Mouse (Mus musculus): ENCODE results near the gene Gas6.
A peak's percentile ranks its signal among the peaks of the same experiment; 100 is the strongest.

Gene Gas6

GRCm38 (mm10) chr8:13459431-13459830 is 34.9 kb downstream of the Gas6 start:
- no peak for DNase-seq

GRCm38 (mm10) chr8:13455295-13455694 is 39.0 kb downstream of the Gas6 start:
- DNase-seq = peak; percentile 39

- no peak for DNase-seq
These were observed 39.8 kb downstream of the Gas6 start for GRCm38 (mm10) chr8:13454341-13455113.

- DNase-seq = no peak
These were observed 42.5 kb downstream of the Gas6 start for GRCm38 (mm10) chr8:13451747-13452277.

GRCm38 (mm10) chr8:13448145-13448544 is 46.1 kb downstream of the Gas6 start:
- peak; percentile 33 for DNase-seq

- DNase-seq = no peak
These were observed 47.8 kb downstream of the Gas6 start for GRCm38 (mm10) chr8:13446456-13446855.

- DNase-seq = no peak
These were observed 52.1 kb downstream of the Gas6 start for GRCm38 (mm10) chr8:13442152-13442551.

- DNase-seq = no peak
These were observed 56.8 kb downstream of the Gas6 start for GRCm38 (mm10) chr8:13437531-13437930.

- DNase-seq = no peak
These were observed 58.2 kb downstream of the Gas6 start for GRCm38 (mm10) chr8:13436052-13436451.

GRCm38 (mm10) chr8:13434889-13435288 is 59.4 kb downstream of the Gas6 start, which contains the start of gene Tmem255b:
Gene Tmem255b, plus strand, starts transcription at chr8:13435189.
- no peak for DNase-seq

GRCm38 (mm10) chr8:13433130-13433529 is 61.2 kb downstream of the Gas6 start:
- no peak for DNase-seq

- DNase-seq = no peak
These were observed 63.4 kb downstream of the Gas6 start for GRCm38 (mm10) chr8:13430866-13431265.

GRCm38 (mm10) chr8:13430412-13430811 is 63.9 kb downstream of the Gas6 start:
- DNase-seq = no peak

- no peak for DNase-seq
These were observed 66.1 kb downstream of the Gas6 start for GRCm38 (mm10) chr8:13428156-13428555.

GRCm38 (mm10) chr8:13427351-13427750 is 66.9 kb downstream of the Gas6 start:
- DNase-seq = no peak

- no peak for DNase-seq
These were observed 73.3 kb downstream of the Gas6 start for GRCm38 (mm10) chr8:13420970-13421369.

GRCm38 (mm10) chr8:13419111-13419639 is 75.1 kb downstream of the Gas6 start:
- no peak for DNase-seq

GRCm38 (mm10) chr8:13415879-13416278 is 78.4 kb downstream of the Gas6 start:
- DNase-seq = no peak

Data from liver (tissue).